Mouse (Mus musculus): ENCODE measurements around the gene Il17d. TPM values are rescaled to one million over a fixed set of nuclear protein-coding genes. Genes with fewer than 3 reads are reported as not detected.

Gene Il17d
- total and polyA plus RNA-seq, 3 experiments: 0.54 to 2.2 TPM; not detected in 1

- Histone ChIP-seq H3K9me3 (replicated peaks; ENCODE audit: insufficient read depth, low read length) (no peaks in the 10 kb centered on the region), H3K4me1 (ENCODE audit: control insufficient read depth in 1 of 2, insufficient read depth in 2 of 2, low read length in 2 of 2) (peaks cover 0 to 14% of the 10 kb centered on the region in 2 experiments; a peak in 3 of 4 replicates), H3K79me2 (ENCODE audit: control insufficient read depth, insufficient read depth, low read length, poor library complexity) (no peaks in the 10 kb centered on the region), H3K27ac (ENCODE audit: control insufficient read depth, low read depth, low read length) (no peak overlapping the region), H3K4me3 (ENCODE audit: control insufficient read depth in 1 of 2, insufficient read depth in 1 of 2, low read depth in 2 of 2, low read length in 2 of 2) (no peak overlapping the region), H3K9ac (ENCODE audit: control insufficient read depth, low read depth, low read length, poor library complexity, severe bottlenecking) (no peak overlapping the region), H3K27me3 (ENCODE audit: control insufficient read depth in 1 of 2, insufficient read depth in 2 of 2, low read length in 2 of 2) (no peaks in the 10 kb centered on the region), H3K36me3 (ENCODE audit: control insufficient read depth in 1 of 2, insufficient read depth in 2 of 2, low read length in 2 of 2) (peaks cover 0 to 3% of the 10 kb centered on the region in 2 experiments; a peak in 2 of 4 replicates)
- TF ChIP-seq MEF2A (IDR thresholded peaks at IDR 0.05; ENCODE audit: extremely low read depth, insufficient replicate concordance, low read depth, low read length, poor library complexity, severe bottlenecking) (no peak), ZC3H11A (IDR thresholded peaks at IDR 0.05; ENCODE audit: low read depth, low read length) (no peak), GATA1 (IDR thresholded peaks at IDR 0.05; ENCODE audit: low read depth, low read length) (no peak), MYB (IDR thresholded peaks at IDR 0.05; ENCODE audit: low read depth, low read length) (no peak), MYC (IDR thresholded peaks at IDR 0.05; ENCODE audit: low read depth, low read length) (no peak), MAFK (IDR thresholded peaks at IDR 0.05; ENCODE audit: borderline replicate concordance, low read depth, low read length) (no peak), ETS1 (IDR thresholded peaks at IDR 0.05; ENCODE audit: low read depth, low read length) (no peak), POLR2A (IDR thresholded peaks at IDR 0.05; ENCODE audit: control insufficient read depth in 1 of 2, insufficient read depth in 1 of 2, low read depth in 1 of 2, low read length in 2 of 2, poor library complexity in 1 of 2) (no peak)
- DNase-seq (ENCODE audit: low read depth, low spot score): no peak
Measured at GRCm38 (mm10) chr14:57533841-57534240, 9.3 kb downstream of the Il17d start.

- DNase-seq (ENCODE audit: low read depth, low spot score): no peak
- Histone ChIP-seq H3K27me3 (ENCODE audit: control insufficient read depth in 1 of 2, insufficient read depth in 2 of 2, low read length in 2 of 2) (no peaks in the 10 kb centered on the region), H3K79me2 (ENCODE audit: control insufficient read depth, insufficient read depth, low read length, poor library complexity) (no peaks in the 10 kb centered on the region), H3K36me3 (ENCODE audit: control insufficient read depth in 1 of 2, insufficient read depth in 2 of 2, low read length in 2 of 2) (no peaks in the 10 kb centered on the region; a peak in 1 of 4 replicates), H3K4me1 (ENCODE audit: control insufficient read depth in 1 of 2, insufficient read depth in 2 of 2, low read length in 2 of 2) (peaks cover 0 to 10% of the 10 kb centered on the region in 2 experiments; a peak in 2 of 4 replicates), H3K27ac (ENCODE audit: control insufficient read depth, low read depth, low read length) (no peak overlapping the region), H3K9ac (ENCODE audit: control insufficient read depth, low read depth, low read length, poor library complexity, severe bottlenecking) (no peak overlapping the region), H3K4me3 (ENCODE audit: control insufficient read depth in 1 of 2, insufficient read depth in 1 of 2, low read depth in 2 of 2, low read length in 2 of 2) (no peak overlapping the region), H3K9me3 (replicated peaks; ENCODE audit: insufficient read depth, low read length) (no peaks in the 10 kb centered on the region)
- TF ChIP-seq EP300 (IDR thresholded peaks at IDR 0.05; ENCODE audit: low read depth in 1 of 2, low read length in 2 of 2): no peak
- TF ChIP-seq MAFK (IDR thresholded peaks at IDR 0.05; ENCODE audit: borderline replicate concordance, low read depth, low read length): no peak
- no peak for TF ChIP-seq USF1 (IDR thresholded peaks at IDR 0.05; ENCODE audit: low read depth, low read length)
- TF ChIP-seq E2F4 (IDR thresholded peaks at IDR 0.05; ENCODE audit: borderline replicate concordance, low read depth, low read length): no peak
- no peak for TF ChIP-seq KAT2A (conservative IDR thresholded peaks at IDR 0.05; ENCODE audit: low read depth, low read length)
- TF ChIP-seq TBP (IDR thresholded peaks at IDR 0.05; ENCODE audit: low read depth, low read length): no peak
- no peak for TF ChIP-seq ZMIZ1 (IDR thresholded peaks at IDR 0.05; ENCODE audit: low read depth, low read length)
- TF ChIP-seq MYB (IDR thresholded peaks at IDR 0.05; ENCODE audit: low read depth, low read length): no peak
- no peak for TF ChIP-seq CHD2 (IDR thresholded peaks at IDR 0.05; ENCODE audit: low read length)
Measured at GRCm38 (mm10) chr14:57534346-57534745, 9.8 kb downstream of the Il17d start.
